Mouse (Mus musculus) MEL (cell line): ENCODE data around the gene Gm42957. TPM values are rescaled to one million over a fixed set of nuclear protein-coding genes. Genes with fewer than 3 reads are reported as not detected.
"Not testable (repeated sequence)": the region's sequence is repeated elsewhere in the genome, so short reads cannot be mapped to it uniquely, and the experiment has no call there.

Experiments used
- DNase-seq: peaks from one replicate; pipeline ENCODE4 v3.0.0; 2011; ENCODE audit warnings: low read depth, low spot score
- H3K27ac ChIP-seq: 2 replicates; pipeline ENCODE4 v1.5.1; 2012; ENCODE audit warnings: low read depth, mild to moderate bottlenecking, control low read depth, low read length, moderate library complexity; ENCODE audit not compliant: control insufficient read depth
- H3K27me3 ChIP-seq, 2 experiments: fragments of 150-350 bp in 1 of 2; sonication (generic) in 1 of 2; 2 replicates each; pipeline ENCODE4 v1.6.1; 2012; ENCODE audit warnings: low read length in 2 of 2, mild to moderate bottlenecking in 2 of 2, improper control_type of control experiment in 1 of 2, moderate library complexity in 1 of 2; ENCODE audit not compliant: insufficient read depth in 2 of 2, control insufficient read depth in 1 of 2
- H3K36me3 ChIP-seq, 2 experiments: 2 replicates each; pipeline ENCODE4 v1.6.1; 2012 to 2014; ENCODE audit warnings: low read length in 2 of 2, improper control_type of control experiment in 1 of 2, inconsistent platforms in 1 of 2, mild to moderate bottlenecking in 1 of 2; ENCODE audit not compliant: insufficient read depth in 2 of 2, control insufficient read depth in 1 of 2
- H3K4me1 ChIP-seq, 2 experiments: fragments of 150-350 bp in 1 of 2; sonication (generic) in 1 of 2; 2 replicates each; pipeline ENCODE4 v1.6.1; 2012; ENCODE audit warnings: low read length in 2 of 2, improper control_type of control experiment in 1 of 2, mild to moderate bottlenecking in 1 of 2; ENCODE audit not compliant: insufficient read depth in 2 of 2, control insufficient read depth in 1 of 2
- H3K4me3 ChIP-seq, 2 experiments: fragments of 150-350 bp in 1 of 2; sonication (generic) in 1 of 2; 2 replicates each; pipeline ENCODE4 v1.5.1; 2012; ENCODE audit warnings: low read depth in 2 of 2, low read length in 2 of 2, mild to moderate bottlenecking in 2 of 2, moderate library complexity in 2 of 2, control low read depth in 1 of 2, improper control_type of control experiment in 1 of 2; ENCODE audit not compliant: control insufficient read depth in 1 of 2, insufficient read depth in 1 of 2
- H3K79me2 ChIP-seq: 2 replicates; pipeline ENCODE4 v1.6.1; 2012; ENCODE audit warnings: mild to moderate bottlenecking, low read length, moderate library complexity; ENCODE audit not compliant: control insufficient read depth, poor library complexity, insufficient read depth
- H3K9ac ChIP-seq: 2 replicates; pipeline ENCODE4 v1.6.1; 2012; ENCODE audit warnings: low read depth, mild to moderate bottlenecking, control low read depth, low read length, moderate library complexity; ENCODE audit not compliant: control insufficient read depth, poor library complexity, severe bottlenecking
- H3K9me3 ChIP-seq: fragments of 150-350 bp; sonication (generic); replicated peaks from 2 replicates; pipeline ENCODE4 v1.6.1; 2012; ENCODE audit warnings: mild to moderate bottlenecking, low read length, improper control_type of control experiment, moderate library complexity; ENCODE audit not compliant: insufficient read depth
- CHD1 ChIP-seq: IDR thresholded peaks from 2 replicates; pipeline ENCODE4 v1.6.1; 2012; ENCODE audit warnings: low read depth, mild to moderate bottlenecking, inconsistent platforms, low read length, improper control_type of control experiment
- CTCF ChIP-seq, 3 experiments: IDR thresholded peaks in 2 of 3; conservative IDR thresholded peaks in 1 of 3; 2 replicates each; pipeline ENCODE4 v1.5.1; 2011 to 2012; ENCODE audit warnings: low read length in 3 of 3, low read depth in 2 of 3, mild to moderate bottlenecking in 2 of 3, improper control_type of control experiment in 1 of 3, inconsistent platforms in 1 of 3, mixed read lengths in 1 of 3, moderate library complexity in 1 of 3; ENCODE audit not compliant: control insufficient read depth in 1 of 3, insufficient read depth in 1 of 3, poor library complexity in 1 of 3, severe bottlenecking in 1 of 3
- ELF1 ChIP-seq: IDR thresholded peaks from 2 replicates; pipeline ENCODE4 v1.6.1; 2014; ENCODE audit warnings: low read depth, mild to moderate bottlenecking, inconsistent platforms, low read length, improper control_type of control experiment, moderate library complexity
- EP300 ChIP-seq, 2 experiments: IDR thresholded peaks; 2 replicates each; pipeline ENCODE4 v1.6.1; 2011; ENCODE audit warnings: improper control_type of control experiment in 2 of 2, low read length in 2 of 2, low read depth in 1 of 2, mild to moderate bottlenecking in 1 of 2
- GATA1 ChIP-seq: IDR thresholded peaks from 2 replicates; pipeline ENCODE4 v1.6.1; 2011; ENCODE audit warnings: low read depth, low read length, improper control_type of control experiment
- NRF1 ChIP-seq: IDR thresholded peaks from 2 replicates; pipeline ENCODE4 v1.6.1; 2014; ENCODE audit warnings: low read depth, mild to moderate bottlenecking, inconsistent platforms, low read length, improper control_type of control experiment, moderate library complexity; ENCODE audit not compliant: poor library complexity, insufficient read depth, severe bottlenecking
- RAD21 ChIP-seq: IDR thresholded peaks from 2 replicates; pipeline ENCODE4 v1.6.1; 2011; ENCODE audit warnings: mild to moderate bottlenecking, low read depth, low read length, improper control_type of control experiment
- SIN3A ChIP-seq: IDR thresholded peaks from 2 replicates; pipeline ENCODE4 v1.6.1; 2012; ENCODE audit warnings: low read length, improper control_type of control experiment, inconsistent platforms
- SMC3 ChIP-seq: IDR thresholded peaks from 2 replicates; pipeline ENCODE4 v1.6.1; 2011; ENCODE audit warnings: low read depth, low read length, improper control_type of control experiment
- TAL1 ChIP-seq: IDR thresholded peaks from 2 replicates; pipeline ENCODE4 v1.6.1; 2012; ENCODE audit warnings: mild to moderate bottlenecking, inconsistent platforms, low read length, moderate library complexity, mixed read lengths
- TBP ChIP-seq: IDR thresholded peaks from 2 replicates; pipeline ENCODE4 v1.8.0; 2011; ENCODE audit warnings: low read depth, low read length, improper control_type of control experiment
- USF1 ChIP-seq: IDR thresholded peaks from 2 replicates; pipeline ENCODE4 v1.6.1; 2014; ENCODE audit warnings: low read depth, mild to moderate bottlenecking, inconsistent platforms, low read length, improper control_type of control experiment, moderate library complexity
- USF2 ChIP-seq, 2 experiments: IDR thresholded peaks; 2 replicates each; pipeline ENCODE4 v1.6.1; 2011 to 2012; ENCODE audit warnings: improper control_type of control experiment in 2 of 2, low read length in 2 of 2, borderline replicate concordance in 1 of 2, inconsistent platforms in 1 of 2, low read depth in 1 of 2, mild to moderate bottlenecking in 1 of 2; ENCODE audit not compliant: insufficient read depth in 1 of 2
- ZC3H11A ChIP-seq: IDR thresholded peaks from 2 replicates; pipeline ENCODE4 v1.6.1; 2012; ENCODE audit warnings: low read depth, mild to moderate bottlenecking, inconsistent platforms, low read length, improper control_type of control experiment
- ZMIZ1 ChIP-seq: IDR thresholded peaks from 2 replicates; pipeline ENCODE4 v1.6.1; 2012; ENCODE audit warnings: low read depth, mild to moderate bottlenecking, inconsistent platforms, low read length, improper control_type of control experiment, moderate library complexity
- ZNF384 ChIP-seq: IDR thresholded peaks from 2 replicates; pipeline ENCODE4 v1.6.1; 2012; ENCODE audit warnings: low read depth, mild to moderate bottlenecking, inconsistent platforms, low read length, improper control_type of control experiment
- polyA plus RNA-seq, 2 experiments: library from polyadenylated mRNA; stranded (reverse) in 1 of 2; unstranded in 1 of 2; fragments of >175 nt in 1 of 2; fragments of >200 nt in 1 of 2; gene quantifications; 2 replicates each; pipeline versions ENCODE4 v1.2.1 to v1.2.4; 2012; ENCODE audit warnings: low replicate concordance in 2 of 2, low read depth in 1 of 2; ENCODE audit not compliant: insufficient read length in 2 of 2, insufficient read depth in 1 of 2, missing spikeins in 1 of 2
- total RNA-seq: library from RNA; depleted of rRNA; stranded (reverse); fragments of 300-350 nt; gene quantifications from 2 replicates; pipeline ENCODE4 v1.2.3, GENCODE M21; 2012

Gene Gm42957
- total and polyA plus RNA-seq, 3 experiments = 0.06 to 0.19 TPM; not detected in 1

- Histone ChIP-seq H3K79me2 (no peaks in the 10 kb centered on the region), H3K9ac (no peak overlapping the region), H3K9me3 (no peaks in the 10 kb centered on the region), H3K4me3 (no peak overlapping the region), H3K4me1 (peaks cover 0 to 14% of the 10 kb centered on the region in 2 experiments; a peak in 2 of 4 replicates), H3K36me3 (no peaks in the 10 kb centered on the region), H3K27me3 (no peaks in the 10 kb centered on the region), H3K27ac (no peak overlapping the region)
- no peak for TF ChIP-seq EP300 (IDR thresholded peaks at IDR 0.05; ENCODE audit: low read depth in 1 of 2, low read length in 2 of 2)
- 0 out of 2 replicates have a peak, but pooled peaks have one; percentile 28 for TF ChIP-seq SIN3A
- peak; percentile 76 for TF ChIP-seq RAD21
- TF ChIP-seq ELF1 = 0 out of 2 replicates have a peak, but pooled peaks have one; percentile 25
- TF ChIP-seq NRF1 = no peak
- no peak for TF ChIP-seq USF2 (IDR thresholded peaks at IDR 0.05; ENCODE audit: borderline replicate concordance in 1 of 2, insufficient read depth in 1 of 2, low read depth in 1 of 2, low read length in 2 of 2)
- peak; percentile 79 for TF ChIP-seq SMC3
- TF ChIP-seq ZMIZ1 = no peak
- TF ChIP-seq USF1 = 0 out of 2 replicates have a peak, but pooled peaks have one; percentile 10
- peak; percentile 81 to 89 (median 85) for TF ChIP-seq CTCF (IDR thresholded peaks at IDR 0.05 in 2 of 3, conservative IDR thresholded peaks at IDR 0.05 in 1 of 3; ENCODE audit: control insufficient read depth in 1 of 3, insufficient read depth in 1 of 3, low read depth in 2 of 3, low read length in 3 of 3, poor library complexity in 1 of 3, severe bottlenecking in 1 of 3)
- TF ChIP-seq TAL1 = no peak
- TF ChIP-seq ZC3H11A = peak; percentile 62
- TF ChIP-seq CHD1 = no peak
- peak; percentile 80 for DNase-seq
These were observed 28.4 kb downstream of the Gm42957 start for GRCm38 (mm10) chr3:96663432-96664239.

GRCm38 (mm10) chr3:96665732-96666363 lies 30.6 kb downstream of the Gm42957 start:
- not testable (repeated sequence) for H3K27me3 ChIP-seq, H3K9ac ChIP-seq, H3K4me3 ChIP-seq, H3K27ac ChIP-seq, H3K9me3 ChIP-seq, H3K79me2 ChIP-seq
- Histone ChIP-seq H3K4me1 (peaks cover 2 to 14% of the 10 kb centered on the region in 2 experiments), H3K36me3 (peaks cover 0 to 10% of the 10 kb centered on the region in 2 experiments; a peak in 2 of 4 replicates)
- 0 out of 2 replicates have a peak, but pooled peaks have one; percentile 54 for TF ChIP-seq ZNF384
- TF ChIP-seq GATA1 = peak; percentile 58
- TF ChIP-seq TBP = peak; percentile 93
- peak; percentile 46 for DNase-seq
